12 mouse cellular contexts compared by ENCODE assay signal in the genomic region with DNA sequence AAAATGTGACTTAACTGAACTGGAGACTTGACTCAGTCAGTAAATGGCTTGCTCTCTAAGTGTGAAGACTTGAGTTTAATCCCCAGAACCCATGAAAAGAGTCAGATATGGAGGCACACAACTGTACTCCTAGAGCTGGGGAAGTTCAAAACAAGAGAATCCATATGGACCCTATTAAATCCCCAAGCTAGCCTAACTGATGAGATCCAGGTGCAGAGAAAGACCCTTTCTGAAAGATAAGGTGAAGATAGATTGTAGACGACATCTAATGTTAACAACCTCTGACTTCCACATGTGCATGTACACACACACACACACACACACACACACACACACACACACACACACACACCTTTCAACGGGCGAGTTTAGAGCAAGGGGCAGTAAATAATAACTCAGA.
"Had no signal": no experiment of that assay in that cellular context is flagged by ENCODE, and none has a peak within 500 bp of the region (broad histone marks: within the 10 kb centered on the region; RNA-seq: fewer than 3 reads in every experiment).

No protein-coding gene starts in this region.

- H3K4me2 ChIP-seq: midbrain, embryonic 11.5 days; midbrain, embryonic 15.5 days; neural tube, embryonic 13.5 days had no signal

- H3K27me3 ChIP-seq: midbrain, embryonic 15.5 days; neural tube, embryonic 13.5 days had no signal

- H3K36me3 ChIP-seq: midbrain, embryonic 15.5 days; neural tube, embryonic 13.5 days had no signal

- ATAC-seq: midbrain, embryonic 15.5 days had no signal

- H3K4me1 ChIP-seq: midbrain, embryonic 15.5 days; neural tube, embryonic 13.5 days had no signal

- DNase-seq: kidney, postnatal 10 days; kidney, postnatal 4 days; left cerebral cortex, postnatal 4 days; lung, adult 18-20 months; lung, postnatal 36 days; right cerebral cortex, postnatal 14 days; thymus, postnatal 4 days had no signal

- H3K9me3 ChIP-seq: midbrain, embryonic 15.5 days; neural tube, embryonic 13.5 days had no signal

- H3K27ac ChIP-seq: layer of hippocampus, adult 2 months; liver, embryonic 14.5 days; midbrain, embryonic 15.5 days; neural tube, embryonic 13.5 days had no signal

- H3K4me3 ChIP-seq: layer of hippocampus, adult 2 months; midbrain, embryonic 15.5 days; neural tube, embryonic 13.5 days had no signal

- H3K9ac ChIP-seq: liver, embryonic 14.5 days; midbrain, embryonic 15.5 days; neural tube, embryonic 13.5 days had no signal
